Mouse (Mus musculus) lung, adult 2 months (tissue): ENCODE results near the gene Ggt5. TPM values are rescaled to one million over a fixed set of nuclear protein-coding genes. Genes with fewer than 3 reads are reported as not detected.

ENCODE experiments used
- DNase-seq: peaks from one replicate; pipeline ENCODE4 v3.0.0; 2022
- H3K4me1 ChIP-seq: fragments of 200-500 bp; 2 replicates; pipeline ENCODE4 v1.6.1; 2011; ENCODE audit warnings: low read length; ENCODE audit not compliant: control insufficient read depth, insufficient read depth
- H3K4me3 ChIP-seq: fragments of 200-500 bp; replicated peaks from 2 replicates; pipeline ENCODE3; 2011; ENCODE audit warnings: low read depth, mild to moderate bottlenecking, control low read depth, low read length; ENCODE audit errors: extremely low read depth
- CTCF ChIP-seq: fragments of 200-500 bp; IDR thresholded peaks from 2 replicates; pipeline ENCODE4 v1.5.1; 2011; ENCODE audit warnings: mild to moderate bottlenecking, low read length, control low read depth; ENCODE audit not compliant: insufficient read depth
- POLR2A ChIP-seq: fragments of 200-500 bp; IDR thresholded peaks from 2 replicates; pipeline ENCODE4 v1.6.1; 2011; ENCODE audit warnings: low read depth, mild to moderate bottlenecking, control low read depth, low read length, borderline replicate concordance; ENCODE audit errors: extremely low read depth
- WGBS: fragments of 180-500 bp; shearing (Covaris S2); methylation state at CpG from one replicate; pipeline ENCODE4 v1.1.7; 2018; 5-methylcytosine and 5-hydroxymethylcytosine counted together
- polyA plus RNA-seq: library from polyadenylated mRNA; depleted of rRNA; stranded (reverse); fragments of >200 nt; gene quantifications from 2 replicates; pipeline ENCODE4 v1.2.3, GENCODE M21; 2012

Ggt5 gene
- polyA plus RNA-seq, 1 experiment: 35.5 TPM

DNA sequence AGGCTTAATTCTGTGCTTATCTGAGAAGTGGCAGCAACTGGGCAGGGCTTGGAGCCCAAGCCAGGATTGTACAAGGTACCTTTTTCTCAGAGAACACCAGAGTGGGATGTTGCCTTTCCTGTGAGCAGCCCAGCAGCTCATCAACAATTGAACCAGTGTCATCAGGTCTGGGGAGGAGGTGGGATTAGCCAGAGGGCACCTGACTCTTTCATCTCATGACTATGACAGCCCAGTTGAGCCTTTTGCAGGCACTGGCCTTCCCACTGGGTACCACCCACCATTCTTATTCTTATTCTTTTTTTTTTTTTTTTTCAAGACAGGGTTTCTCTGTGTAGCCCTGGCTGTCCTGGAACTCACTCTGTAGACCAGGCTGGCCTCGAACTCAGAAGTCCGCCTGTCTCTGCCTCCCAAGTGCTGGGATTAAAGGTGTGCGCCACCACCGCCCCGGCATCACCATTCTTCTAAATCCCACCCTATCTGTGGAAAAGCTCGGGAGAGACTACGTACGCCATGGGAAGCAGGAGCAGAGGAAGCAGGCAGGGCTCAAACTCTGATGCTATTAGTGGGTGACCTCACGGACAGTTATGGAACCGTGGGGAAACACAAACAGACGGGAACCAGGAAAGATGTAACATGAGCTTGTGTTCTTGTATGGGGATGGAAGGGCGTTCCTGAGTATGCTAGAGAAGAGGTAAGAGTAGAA, 47.1 kb downstream of the Ggt5 start:
- no peak for DNase-seq
- no peak for TF ChIP-seq POLR2A
- no peak for TF ChIP-seq CTCF
- 90% methylated on average over 12 of the region's 12 CpGs for WGBS
- Histone ChIP-seq H3K4me3 (no peak overlapping the region), H3K4me1 (no peaks in the 10 kb centered on the region)

DNA sequence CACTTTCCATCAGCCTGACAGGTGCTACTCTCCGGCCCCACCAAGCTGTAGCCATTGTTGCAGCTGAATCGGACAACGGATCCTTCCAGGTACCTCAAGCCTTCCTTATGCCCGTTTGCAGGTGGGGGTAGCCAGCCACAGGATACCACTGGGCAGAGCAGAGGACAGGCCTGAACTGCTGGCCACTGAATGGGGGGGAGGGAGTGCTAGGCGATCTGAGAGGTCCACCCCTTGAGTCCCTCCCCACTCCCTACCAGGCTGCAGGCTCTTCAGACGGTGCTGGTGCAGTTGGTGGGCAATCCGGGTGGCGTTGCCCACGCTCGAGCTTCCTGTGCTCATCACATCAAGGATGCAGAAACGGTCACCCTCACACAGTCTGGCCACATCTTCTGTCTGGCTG, 48.6 kb downstream of the Ggt5 start:
- 86% methylated on average over 11 of the region's 11 CpGs for WGBS
- Histone ChIP-seq H3K4me3 (no peak overlapping the region), H3K4me1 (no peaks in the 10 kb centered on the region)
- DNase-seq: no peak
- no peak for TF ChIP-seq CTCF
- TF ChIP-seq POLR2A: no peak

GRCm38 (mm10) chr10:75641721-75642222, 52.6 kb downstream of the Ggt5 start:
- 88% methylated on average over 7 of the region's 7 CpGs for WGBS
- Histone ChIP-seq H3K4me3 (no peak overlapping the region), H3K4me1 (no peaks in the 10 kb centered on the region)
- TF ChIP-seq POLR2A: no peak
- no peak for TF ChIP-seq CTCF
- DNase-seq: no peak

DNA sequence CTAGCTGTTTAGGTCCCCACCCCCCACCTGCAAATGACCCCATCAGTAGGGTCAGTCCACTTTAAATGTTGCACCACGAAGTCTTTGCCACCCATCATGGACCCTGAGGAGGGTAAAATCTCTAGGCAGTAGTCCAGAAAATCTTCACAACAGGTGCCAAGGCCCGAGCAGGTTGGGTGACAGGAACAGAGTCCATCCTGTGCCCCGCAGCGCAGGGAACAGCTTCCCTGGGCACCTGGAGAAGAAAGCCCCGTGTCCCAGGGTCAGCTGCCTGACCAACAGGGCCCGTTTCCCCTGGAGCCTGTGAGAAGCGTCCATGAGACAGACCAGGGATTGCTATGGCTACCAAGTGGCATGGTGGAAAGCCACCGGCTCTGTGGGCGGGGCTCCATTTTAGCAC, 53.3 kb downstream of the Ggt5 start:
- no peaks in the 10 kb centered on the region for H3K4me1 ChIP-seq
- DNase-seq: no peak
- 72% methylated on average over 9 of the region's 9 CpGs for WGBS

DNA sequence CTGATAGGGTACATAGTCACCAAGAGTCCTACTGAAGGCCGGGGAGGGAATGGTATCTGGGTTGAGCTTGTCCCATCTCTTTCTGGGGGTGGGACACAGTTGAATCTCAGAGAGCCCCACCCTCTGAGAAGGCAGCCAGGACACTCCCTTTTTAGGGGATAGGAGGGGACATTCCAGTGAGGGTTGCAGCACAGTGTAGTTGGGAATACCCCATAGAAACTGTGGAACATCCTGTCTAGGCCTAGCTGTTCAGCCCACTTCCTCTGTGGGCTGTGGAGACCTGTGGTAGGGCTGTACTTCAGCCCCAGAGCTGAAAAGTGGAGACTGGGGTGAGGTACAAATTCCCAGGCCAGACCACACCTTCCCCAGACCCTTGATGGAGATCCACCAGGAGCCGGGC, 53.8 kb downstream of the Ggt5 start:
- Histone ChIP-seq H3K4me3 (no peak overlapping the region), H3K4me1 (0 out of 2 replicates have a peak, but pooled peaks cover under 1% of the 10 kb centered on the region)
- WGBS: 84% methylated on average over 2 of the region's 2 CpGs
- TF ChIP-seq CTCF: no peak
- TF ChIP-seq POLR2A: no peak
- DNase-seq: no peak

More for the DNA sequence above, 53.3 kb downstream of the Ggt5 start:
- TF ChIP-seq CTCF: no peak
- TF ChIP-seq POLR2A: no peak
- no peak overlapping the region for H3K4me3 ChIP-seq

DNA sequence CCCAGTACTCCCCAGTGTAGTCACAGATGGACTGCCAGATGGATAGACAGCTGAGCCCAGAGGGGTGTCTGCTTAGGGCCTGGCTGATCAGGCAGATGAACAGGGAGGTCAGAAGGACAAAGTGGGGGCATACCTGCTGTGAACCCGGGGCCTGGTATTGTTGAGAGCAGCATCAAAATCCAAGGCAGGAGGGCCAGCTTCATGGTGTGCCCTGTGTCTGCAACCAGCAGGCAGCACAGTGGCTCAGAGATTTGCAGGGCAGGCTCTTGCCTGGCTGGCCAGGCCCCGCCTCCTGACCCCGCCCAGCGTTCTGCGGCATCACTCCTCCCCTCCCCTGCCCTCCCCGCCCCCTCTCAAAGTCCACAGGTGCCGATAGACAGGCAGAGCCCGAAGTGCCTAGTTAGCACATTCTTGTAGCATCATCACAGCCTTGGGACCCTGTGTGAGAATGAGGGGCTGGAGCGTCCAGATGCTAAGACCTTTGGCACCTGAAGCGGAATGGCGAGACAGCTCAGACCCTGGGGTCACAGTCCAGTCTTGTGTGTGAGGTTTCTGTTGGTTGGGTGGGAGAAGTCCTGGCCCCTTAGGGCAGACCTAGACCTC, 54.7 kb downstream of the Ggt5 start, which contains the start of gene Susd2:
Susd2 (minus strand) TSS at position 268 of the 603 bp plus-strand sequence.
- DNase-seq: peak; percentile 57

GRCm38 (mm10) chr10:75645616-75646015, 56.5 kb downstream of the Ggt5 start:
- no peak for DNase-seq
- WGBS: 70% methylated on average over 8 of the region's 8 CpGs
- TF ChIP-seq POLR2A: no peak
- TF ChIP-seq CTCF: no peak
- H3K4me3 ChIP-seq: no peak overlapping the region
- peaks cover 9% of the 10 kb centered on the region for H3K4me1 ChIP-seq

More for the DNA sequence above, 54.7 kb downstream of the Ggt5 start, which contains the start of gene Susd2:
- Histone ChIP-seq H3K4me1 (0 out of 2 replicates have a peak, but pooled peaks cover 3% of the 10 kb centered on the region), H3K4me3 (no peak within 1 kb of the TSS)
- WGBS: 20% methylated on average over 11 of the region's 11 CpGs
- TF ChIP-seq POLR2A (0 out of 2 replicates have a peak, but pooled peaks have one; percentile 26), CTCF (no peak)

- DNase-seq: no peak
- no peak overlapping the region for H3K4me3 ChIP-seq
- 82% methylated on average over 6 of the region's 6 CpGs for WGBS
- TF ChIP-seq CTCF (no peak), POLR2A (no peak)
- peaks cover 9% of the 10 kb centered on the region for H3K4me1 ChIP-seq
These were observed 57.3 kb downstream of the Ggt5 start for GRCm38 (mm10) chr10:75646406-75646805.

- WGBS: 48% methylated on average over 3 of the region's 3 CpGs
- Histone ChIP-seq H3K4me3 (no peak overlapping the region), H3K4me1 (peaks cover 9% of the 10 kb centered on the region)
- no peak for TF ChIP-seq POLR2A
- no peak for TF ChIP-seq CTCF
- peak; percentile 37 for DNase-seq
These were observed 58.2 kb downstream of the Ggt5 start for GRCm38 (mm10) chr10:75647362-75647761.

DNA sequence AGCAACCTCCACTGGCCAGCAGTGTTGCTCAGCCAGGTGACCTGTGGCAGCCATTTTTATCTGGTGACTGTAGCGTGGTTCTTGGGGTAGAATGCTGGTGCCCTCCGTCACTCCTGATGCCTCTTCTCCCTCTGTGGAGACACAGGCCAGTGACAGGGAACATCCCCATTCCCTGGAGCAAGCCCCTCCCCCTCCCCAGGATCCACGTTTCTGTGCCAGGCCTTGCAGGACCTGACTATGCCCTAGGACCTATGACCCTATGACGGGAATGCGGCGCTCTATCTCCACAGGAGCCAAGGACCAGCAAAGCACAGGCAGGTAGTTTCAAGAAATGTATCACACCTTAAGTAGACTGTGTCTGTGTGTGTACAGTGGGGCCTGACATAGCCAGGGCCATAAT, 59.0 kb downstream of the Ggt5 start:
- TF ChIP-seq POLR2A (no peak), CTCF (no peak)
- no peak for DNase-seq
- peaks cover 9% of the 10 kb centered on the region for H3K4me1 ChIP-seq
- H3K4me3 ChIP-seq: no peak overlapping the region
- WGBS: 90% methylated on average over 6 of the region's 6 CpGs
